Comparison of ENCODE assay signal across 7 mouse cellular contexts in genomic region chr11:3133360-3133759, GRCm38 (mm10). TPM values are rescaled to one million over a fixed set of nuclear protein-coding genes. Genes with fewer than 3 reads are reported as not detected.
DNase-seq lines count a peak whose midpoint lies in the region; ATAC-seq lines count a peak whose summit lies in the region.
"Not testable (repeated sequence)": the region's sequence is repeated elsewhere in the genome, so short reads cannot be mapped to it uniquely, and the experiment has no call there.

No protein-coding gene starts in this region.

- H3K4me3 ChIP-seq in embryonic facial prominence, embryonic 15.5 days (replicated peaks); heart, embryonic 11.5 days (ENCODE audit: low read depth, low read length); hindbrain, embryonic 14.5 days (replicated peaks; ENCODE audit: low read length); kidney, embryonic 16.5 days (ENCODE audit: low read length); liver, embryonic 15.5 days (replicated peaks); midbrain, embryonic 12.5 days; neural tube, embryonic 15.5 days (replicated peaks): not testable (repeated sequence)

- H3K9ac ChIP-seq in embryonic facial prominence, embryonic 15.5 days; heart, embryonic 11.5 days (ENCODE audit: low read depth, low read length); hindbrain, embryonic 14.5 days; kidney, embryonic 16.5 days (replicated peaks; ENCODE audit: low read length); liver, embryonic 15.5 days; midbrain, embryonic 12.5 days (replicated peaks); neural tube, embryonic 15.5 days (replicated peaks): not testable (repeated sequence)

- not testable (repeated sequence) for H3K27ac ChIP-seq in embryonic facial prominence, embryonic 15.5 days (replicated peaks); heart, embryonic 11.5 days (ENCODE audit: low read depth, low read length); hindbrain, embryonic 14.5 days; kidney, embryonic 16.5 days (ENCODE audit: low read length); liver, embryonic 15.5 days (replicated peaks); midbrain, embryonic 12.5 days (replicated peaks); neural tube, embryonic 15.5 days (replicated peaks)

- ATAC-seq in embryonic facial prominence, embryonic 15.5 days (ENCODE audit: insufficient number of reproducible peaks, low FRiP score, low TSS enrichment, low read depth) = peak; percentile 5; the same call in 1 of the 2 replicates
- peak; percentile 7 for ATAC-seq in heart, embryonic 11.5 days (replicated peaks; ENCODE audit: insufficient number of reproducible peaks, low FRiP score, low TSS enrichment)
- ATAC-seq in hindbrain, embryonic 14.5 days (ENCODE audit: low FRiP score) = peak; percentile 10
- ATAC-seq in kidney, embryonic 16.5 days (ENCODE audit: low FRiP score, low TSS enrichment) = peak; percentile 9; the same call in 1 of the 2 replicates
- ATAC-seq in liver, embryonic 15.5 days (ENCODE audit: insufficient read depth) = peak; percentile 6
- ATAC-seq in midbrain, embryonic 12.5 days (ENCODE audit: low FRiP score, low read depth) = peak; percentile 14; the same call in 1 of the 2 replicates
- ATAC-seq in neural tube, embryonic 15.5 days (ENCODE audit: low FRiP score) = peak; percentile 13

- not testable (repeated sequence) for H3K4me1 ChIP-seq in embryonic facial prominence, embryonic 15.5 days; heart, embryonic 11.5 days (ENCODE audit: control insufficient read depth, insufficient read depth, low read length); hindbrain, embryonic 14.5 days (replicated peaks; ENCODE audit: control insufficient read depth, insufficient read depth, low read length); kidney, embryonic 16.5 days (ENCODE audit: insufficient read depth, low read length); liver, embryonic 15.5 days (replicated peaks); midbrain, embryonic 12.5 days; neural tube, embryonic 15.5 days

- not testable (repeated sequence) for H3K36me3 ChIP-seq in embryonic facial prominence, embryonic 15.5 days; heart, embryonic 11.5 days (ENCODE audit: control insufficient read depth, insufficient read depth, low read length); kidney, embryonic 16.5 days (ENCODE audit: insufficient read depth, low read length); liver, embryonic 15.5 days (replicated peaks); midbrain, embryonic 12.5 days
- peaks cover 11% of the 10 kb centered on the region; the same call in 1 of the 2 replicates for H3K36me3 ChIP-seq in hindbrain, embryonic 14.5 days (replicated peaks; ENCODE audit: control insufficient read depth, insufficient read depth)
- peaks cover 16% of the 10 kb centered on the region; the same call in 1 of the 2 replicates for H3K36me3 ChIP-seq in neural tube, embryonic 15.5 days

- not testable (repeated sequence) for H3K27me3 ChIP-seq in embryonic facial prominence, embryonic 15.5 days; heart, embryonic 11.5 days (ENCODE audit: control insufficient read depth, insufficient read depth, low read length); hindbrain, embryonic 14.5 days (ENCODE audit: control insufficient read depth, insufficient read depth, low read length); kidney, embryonic 16.5 days (ENCODE audit: insufficient read depth, low read length); liver, embryonic 15.5 days; midbrain, embryonic 12.5 days; neural tube, embryonic 15.5 days (replicated peaks)

- H3K4me2 ChIP-seq in embryonic facial prominence, embryonic 15.5 days (replicated peaks); heart, embryonic 11.5 days; hindbrain, embryonic 14.5 days (replicated peaks); kidney, embryonic 16.5 days (replicated peaks; ENCODE audit: low read depth, low read length); liver, embryonic 15.5 days; midbrain, embryonic 12.5 days (replicated peaks); neural tube, embryonic 15.5 days: not testable (repeated sequence)

- H3K9me3 ChIP-seq in embryonic facial prominence, embryonic 15.5 days (replicated peaks) = peaks cover 14% of the 10 kb centered on the region; the same call in 1 of the 2 replicates
- H3K9me3 ChIP-seq in heart, embryonic 11.5 days (replicated peaks; ENCODE audit: control insufficient read depth, low read length) = not testable (repeated sequence)
- H3K9me3 ChIP-seq in hindbrain, embryonic 14.5 days (ENCODE audit: control insufficient read depth, low read length) = peaks cover 16% of the 10 kb centered on the region
- peaks cover 14% of the 10 kb centered on the region for H3K9me3 ChIP-seq in kidney, embryonic 16.5 days (ENCODE audit: low read length)
- H3K9me3 ChIP-seq in liver, embryonic 15.5 days (replicated peaks) = peaks cover 14% of the 10 kb centered on the region; the same call in 1 of the 2 replicates
- H3K9me3 ChIP-seq in midbrain, embryonic 12.5 days = peaks cover 18% of the 10 kb centered on the region
- peaks cover 20% of the 10 kb centered on the region for H3K9me3 ChIP-seq in neural tube, embryonic 15.5 days (replicated peaks)

- not testable (repeated sequence) for DNase-seq in hindbrain, embryonic 14.5 days (ENCODE audit: low spot score)

- no CpG with 5 or more reads among the region's 4 CpGs for WGBS in embryonic facial prominence, embryonic 15.5 days
- no CpG with 5 or more reads among the region's 4 CpGs for WGBS in heart, embryonic 11.5 days (ENCODE audit: insufficient replicate concordance)
- WGBS in hindbrain, embryonic 14.5 days = no CpG with 5 or more reads among the region's 4 CpGs
- no CpG with 5 or more reads among the region's 4 CpGs for WGBS in kidney, embryonic 16.5 days
- no CpG with 5 or more reads among the region's 4 CpGs for WGBS in liver, embryonic 15.5 days (ENCODE audit: insufficient replicate concordance)
- 100% methylated on average over 1 of the region's 4 CpGs for WGBS in midbrain, embryonic 12.5 days
- no CpG with 5 or more reads among the region's 4 CpGs for WGBS in neural tube, embryonic 15.5 days

RNA-seq across cellular contexts. Expression of gene Sfi1, which starts 59.9 kb away (rescaled TPM):
- 18.1 and 18.6 TPM in 2 replicates for polyA plus RNA-seq in embryonic facial prominence, embryonic 15.5 days (2015; fragmentation: Nextera tagmentation; extraction: Ambion mirVana)
- 7.6 and 8.6 TPM in 2 replicates for polyA plus RNA-seq in heart, embryonic 11.5 days (2014; fragmentation: Nextera tagmentation; extraction: Ambion mirVana)
- 11.3 and 11.9 TPM in 2 replicates for polyA plus RNA-seq in hindbrain, embryonic 14.5 days (2014; fragmentation: Nextera tagmentation; extraction: Ambion mirVana)
- polyA plus RNA-seq in kidney, embryonic 16.5 days (2015; fragmentation: Nextera tagmentation; extraction: Ambion mirVana) = 15.2 and 20.7 TPM in 2 replicates
- polyA plus RNA-seq in liver, embryonic 15.5 days (2015; fragmentation: Nextera tagmentation; extraction: Ambion mirVana) = 3.2 and 4.2 TPM in 2 replicates
- polyA plus RNA-seq in midbrain, embryonic 12.5 days (2016; fragmentation: Nextera tagmentation; extraction: Ambion mirVana) = 16.3 and 19.9 TPM in 2 replicates
- 15.7 and 16.2 TPM in 2 replicates for polyA plus RNA-seq in neural tube, embryonic 15.5 days (2015; fragmentation: Nextera tagmentation; extraction: Ambion mirVana)
